Mouse (Mus musculus) limb, embryonic 14.5 days (tissue): Measurements from ENCODE around the gene Ppih. TPM values are rescaled to one million over a fixed set of nuclear protein-coding genes. Genes with fewer than 3 reads are reported as not detected.

Source experiments
- ATAC-seq: fragments of 200-750 bp; cut with Nextera tagmentation; 2 replicates; pipeline ENCODE4 v1.8.0; 2017; ENCODE audit warnings: low read depth, moderate number of reproducible peaks, moderate TSS enrichment; ENCODE audit not compliant: low FRiP score
- DNase-seq: peaks from one replicate; pipeline ENCODE4 v3.0.0-alpha.2; 2015; ENCODE audit warnings: low spot score
- H3K27ac ChIP-seq: fragments of 300-500 bp; sonication (generic); replicated peaks from 2 replicates; pipeline ENCODE4 v1.5.1; 2014; ENCODE audit warnings: low read depth, mild to moderate bottlenecking, low read length, moderate library complexity, mixed read lengths
- H3K27me3 ChIP-seq: fragments of 300-500 bp; sonication (generic); 2 replicates; pipeline ENCODE4 v1.6.1; 2014; ENCODE audit warnings: low read length, mixed read lengths; ENCODE audit not compliant: control insufficient read depth, insufficient read depth
- H3K36me3 ChIP-seq: fragments of 300-500 bp; sonication (generic); 2 replicates; pipeline ENCODE4 v1.6.1; 2014; ENCODE audit warnings: mild to moderate bottlenecking, low read length, moderate library complexity, mixed read lengths; ENCODE audit not compliant: control insufficient read depth, insufficient read depth
- H3K4me1 ChIP-seq: fragments of 300-500 bp; sonication (generic); 2 replicates; pipeline ENCODE4 v1.6.1; 2014; ENCODE audit warnings: antibody characterized with exemption, low read length, mixed read lengths; ENCODE audit not compliant: control insufficient read depth, insufficient read depth
- H3K4me2 ChIP-seq: fragments of 300-500 bp; sonication (generic); replicated peaks from 2 replicates; pipeline ENCODE4 v1.6.1; 2014; ENCODE audit warnings: low read depth, mild to moderate bottlenecking, low read length, moderate library complexity; ENCODE audit not compliant: severe bottlenecking
- H3K4me3 ChIP-seq: fragments of 300-500 bp; sonication (generic); replicated peaks from 2 replicates; pipeline ENCODE4 v1.5.1; 2014; ENCODE audit warnings: low read length
- H3K9ac ChIP-seq: fragments of 300-500 bp; sonication (generic); 2 replicates; pipeline ENCODE4 v1.6.1; 2014; ENCODE audit warnings: mild to moderate bottlenecking, low read depth, low read length, moderate library complexity; ENCODE audit not compliant: severe bottlenecking
- H3K9me3 ChIP-seq: fragments of 300-500 bp; sonication (generic); 2 replicates; pipeline ENCODE4 v1.6.1; 2016; ENCODE audit warnings: low read length; ENCODE audit not compliant: control insufficient read depth
- POLR2A ChIP-seq: fragments of 200-500 bp; IDR thresholded peaks from 2 replicates; pipeline ENCODE4 v1.8.0; 2012; ENCODE audit warnings: inconsistent platforms, mild to moderate bottlenecking, moderate library complexity, borderline replicate concordance; ENCODE audit not compliant: insufficient read depth, insufficient read length; ENCODE audit errors: extremely low read depth
- WGBS: fragments of 180-500 bp; shearing (Covaris S2); extraction: QIAGEN DNeasy Blood & Tissue Kit; methylation state at CpG from one replicate; pipeline ENCODE4 v1.1.7; 2014; 5-methylcytosine and 5-hydroxymethylcytosine counted together
- polyA plus RNA-seq, 2 experiments: library from polyadenylated mRNA; depleted of rRNA in 1 of 2; stranded (reverse) in 1 of 2; unstranded in 1 of 2; fragments of >200 nt; fragmentation: Nextera tagmentation in 1 of 2; extraction: Ambion mirVana in 1 of 2; gene quantifications; 2 replicates each; pipeline versions ENCODE4 v1.2.1 to v1.2.3; 2012 to 2014

Gene Ppih
- polyA plus RNA-seq, 2 experiments, result 81.4 to 88.5 TPM

DNA sequence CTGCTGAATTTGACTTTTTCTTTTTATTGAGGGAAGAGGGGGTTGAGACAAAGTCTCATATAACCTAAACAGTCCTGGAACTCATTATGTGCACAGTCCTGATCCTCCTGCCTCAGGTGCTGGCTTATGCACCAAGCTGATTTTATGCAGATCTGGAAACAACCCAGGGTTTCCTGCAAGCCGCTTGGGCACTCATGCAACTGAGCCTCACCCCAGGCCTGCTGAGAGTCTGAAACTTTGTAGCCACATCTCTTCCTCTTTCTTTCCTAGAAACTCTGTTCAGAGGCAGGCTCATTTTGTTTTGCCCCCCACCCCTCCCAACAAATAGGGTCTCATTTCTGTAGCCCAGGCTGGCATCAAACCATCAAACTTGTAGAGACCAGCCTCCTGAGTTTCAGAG is 6.6 kb downstream of the Ppih start:
- H3K27ac ChIP-seq, result no peak overlapping the region
- no peaks in the 10 kb centered on the region for H3K9me3 ChIP-seq
- no peaks in the 10 kb centered on the region for H3K4me1 ChIP-seq
- ATAC-seq, result no peak
- H3K4me2 ChIP-seq, result no peak overlapping the region
- no peak for TF ChIP-seq POLR2A
- WGBS, result 67% methylated on average over 1 of the region's 1 CpGs
- H3K4me3 ChIP-seq, result no peak overlapping the region
- no peaks in the 10 kb centered on the region for H3K27me3 ChIP-seq
- no peak overlapping the region for H3K9ac ChIP-seq
- no peak for DNase-seq
- H3K36me3 ChIP-seq, result peaks cover 74% of the 10 kb centered on the region

DNA sequence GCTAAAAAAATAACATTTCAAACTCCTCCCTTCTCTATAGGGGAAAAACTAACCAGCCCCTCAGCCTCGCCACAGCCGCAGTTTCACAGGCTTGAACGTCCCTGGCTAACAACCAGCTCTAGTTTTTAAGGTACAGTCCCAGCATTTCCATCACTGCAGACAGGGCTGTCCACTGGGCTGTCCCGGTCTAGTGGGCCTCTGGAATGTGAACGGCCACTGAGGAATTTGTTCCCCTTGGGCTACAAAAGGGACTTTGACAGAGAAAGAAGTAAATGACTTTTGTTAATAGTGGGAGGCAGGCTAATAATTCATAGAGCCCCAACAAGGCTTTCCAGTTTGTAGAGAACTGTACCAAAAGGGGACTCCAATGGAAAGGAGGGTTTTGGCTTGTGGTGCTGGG is 14.9 kb downstream of the Ppih start:
- H3K36me3 ChIP-seq, result peaks cover 32% of the 10 kb centered on the region

DNA sequence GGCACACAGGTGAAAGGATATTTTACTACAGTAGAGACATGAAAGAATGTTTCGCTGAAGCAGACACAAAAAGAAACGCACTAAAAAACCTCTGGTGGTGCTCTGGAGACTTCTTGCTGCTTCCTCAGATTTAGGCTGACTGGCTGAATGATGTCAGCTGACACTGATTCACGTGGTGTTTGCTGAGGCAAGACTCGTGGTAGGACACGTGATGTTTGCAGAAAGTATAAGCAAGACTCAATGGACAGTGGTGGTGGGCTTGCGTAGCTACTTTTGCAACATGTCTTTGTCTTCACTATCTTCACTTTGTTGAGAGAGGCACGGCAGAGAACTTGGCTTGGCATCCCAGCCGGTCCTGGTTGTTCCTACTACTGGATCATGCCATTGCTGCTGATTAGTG is 17.1 kb downstream of the Ppih start:
- no peak overlapping the region for H3K27ac ChIP-seq
- no peaks in the 10 kb centered on the region for H3K9me3 ChIP-seq
- H3K4me2 ChIP-seq, result no peak overlapping the region
- H3K36me3 ChIP-seq, result peaks cover 18% of the 10 kb centered on the region
- H3K27me3 ChIP-seq, result no peaks in the 10 kb centered on the region
- no peak overlapping the region for H3K9ac ChIP-seq
- ATAC-seq (no peak), DNase-seq (no peak)
- TF ChIP-seq POLR2A, result no peak
- 92% methylated on average over 8 of the region's 8 CpGs for WGBS
- H3K4me3 ChIP-seq, result no peak overlapping the region
- H3K4me1 ChIP-seq, result no peaks in the 10 kb centered on the region

More for the DNA sequence above, 14.9 kb downstream of the Ppih start:
- H3K9me3 ChIP-seq, result no peaks in the 10 kb centered on the region
- H3K9ac ChIP-seq, result no peak overlapping the region
- no peak overlapping the region for H3K4me2 ChIP-seq
- WGBS, result 50% methylated on average over 5 of the region's 5 CpGs
- ATAC-seq, result no peak
- no peak for DNase-seq
- no peaks in the 10 kb centered on the region for H3K27me3 ChIP-seq
- no peak for TF ChIP-seq POLR2A
- no peaks in the 10 kb centered on the region for H3K4me1 ChIP-seq
- no peak overlapping the region for H3K4me3 ChIP-seq
- H3K27ac ChIP-seq, result no peak overlapping the region

- ATAC-seq (no peak), DNase-seq (no peak)
- Histone ChIP-seq H3K9me3 (no peaks in the 10 kb centered on the region), H3K4me1 (no peaks in the 10 kb centered on the region), H3K36me3 (peaks cover 4% of the 10 kb centered on the region; the same call in 1 of the 2 replicates), H3K4me3 (no peak overlapping the region), H3K27ac (no peak overlapping the region), H3K4me2 (no peak overlapping the region), H3K9ac (no peak overlapping the region), H3K27me3 (no peaks in the 10 kb centered on the region)
- WGBS, result 88% methylated on average over 3 of the region's 3 CpGs
- no peak for TF ChIP-seq POLR2A
These were observed 18.6 kb downstream of the Ppih start for GRCm38 (mm10) chr4:119301777-119302176.

DNA sequence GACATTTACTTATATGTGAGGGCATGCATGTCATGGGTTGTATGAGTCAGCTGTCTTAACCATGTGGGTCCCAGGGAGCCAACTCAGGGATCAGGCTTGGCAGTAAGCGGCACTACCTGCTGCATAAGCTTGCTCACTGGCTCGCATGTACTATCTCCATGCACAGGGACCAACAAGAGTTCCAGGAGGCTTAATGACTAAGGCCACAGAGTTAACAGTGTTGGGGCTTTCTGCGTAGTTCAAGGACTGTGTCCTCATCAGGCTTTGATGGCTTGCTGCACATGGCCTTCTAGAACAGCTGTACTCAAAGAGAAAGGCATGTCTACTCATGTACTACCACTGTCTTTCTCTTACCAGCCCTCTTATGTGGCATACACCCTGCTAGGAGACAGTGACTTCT is 19.6 kb downstream of the Ppih start:
- 91% methylated on average over 3 of the region's 3 CpGs for WGBS
- no peaks in the 10 kb centered on the region for H3K27me3 ChIP-seq

DNA sequence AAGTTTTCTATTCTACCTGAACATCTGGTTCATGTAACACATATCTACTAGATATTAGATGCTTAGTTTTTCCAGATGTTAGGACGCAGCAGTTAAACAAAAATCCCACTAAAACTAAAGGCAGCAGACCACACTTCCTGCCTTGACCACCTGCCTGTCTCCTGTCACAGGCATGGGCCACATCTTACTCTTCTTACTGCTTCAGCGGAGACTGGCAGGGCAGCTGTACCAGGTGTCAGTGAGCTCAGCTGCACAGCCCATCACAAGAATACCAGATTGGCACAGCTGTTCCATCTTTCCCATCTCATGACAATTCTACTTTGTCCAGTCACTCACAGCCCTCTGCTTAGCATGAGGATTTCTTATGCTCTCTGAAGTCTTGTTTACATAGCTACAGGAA is 23.0 kb downstream of the Ppih start:
- WGBS, result 42% methylated on average over 2 of the region's 2 CpGs
- Histone ChIP-seq H3K27me3 (no peaks in the 10 kb centered on the region), H3K27ac (no peak overlapping the region), H3K4me1 (peaks cover 8% of the 10 kb centered on the region), H3K4me3 (no peak overlapping the region), H3K36me3 (no peaks in the 10 kb centered on the region), H3K9me3 (no peaks in the 10 kb centered on the region), H3K9ac (no peak overlapping the region), H3K4me2 (no peak overlapping the region)
- ATAC-seq (no peak), DNase-seq (no peak)
- no peak for TF ChIP-seq POLR2A

More for the DNA sequence above, 19.6 kb downstream of the Ppih start:
- no peak for ATAC-seq
- Histone ChIP-seq H3K27ac (no peak overlapping the region), H3K9ac (no peak overlapping the region), H3K4me1 (no peaks in the 10 kb centered on the region; the same call in 1 of the 2 replicates), H3K36me3 (no peaks in the 10 kb centered on the region), H3K9me3 (no peaks in the 10 kb centered on the region), H3K4me2 (no peak overlapping the region), H3K4me3 (no peak overlapping the region)
- no peak for TF ChIP-seq POLR2A
- DNase-seq, result no peak
